Mouse (Mus musculus): ENCODE measurements around the gene Acsl1.

- TF ChIP-seq CTCF (IDR thresholded peaks at IDR 0.05; ENCODE audit: insufficient read depth, low read length) (no peak), POLR2A (IDR thresholded peaks at IDR 0.05; ENCODE audit: borderline replicate concordance, extremely low read depth, low read depth, low read length) (no peak)
Measured at GRCm38 (mm10) chr8:46438491-46438890, 32.3 kb upstream of the Acsl1 start.

Measured in lung, adult 2 months (tissue).